29 mouse cellular contexts compared by ENCODE assay signal in the genomic region with DNA sequence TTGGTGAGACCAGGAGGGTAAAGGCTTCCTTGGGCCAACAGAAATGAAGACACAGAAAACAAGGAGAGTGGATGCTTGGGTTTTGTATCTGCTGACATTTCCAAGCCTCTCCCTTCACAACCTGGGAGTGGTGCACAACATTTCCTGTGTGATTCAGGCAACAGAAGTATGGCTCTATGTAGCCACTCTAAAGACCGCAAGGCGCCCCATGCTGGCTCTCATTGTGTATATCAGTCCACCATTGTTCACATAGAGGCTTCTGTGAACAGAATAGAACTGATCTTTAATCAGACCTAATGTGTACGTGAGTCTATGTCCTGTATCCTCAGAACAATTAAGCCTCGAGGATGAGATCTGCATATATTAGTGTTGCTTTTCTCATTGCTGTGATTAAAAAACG. TPM values are rescaled to one million over a fixed set of nuclear protein-coding genes. Genes with fewer than 3 reads are reported as not detected.
DNase-seq lines count a peak whose midpoint lies in the region; ATAC-seq lines count a peak whose summit lies in the region.
"Had no signal": no experiment of that assay in that cellular context is flagged by ENCODE, and none has a peak within 500 bp of the region (broad histone marks: within the 10 kb centered on the region; RNA-seq: fewer than 3 reads in every experiment).

No protein-coding gene starts in this region.

- H3K9ac ChIP-seq in neural tube, embryonic 11.5 days (ENCODE audit: low read length): no peak overlapping the region
- H3K9ac ChIP-seq in neural tube, embryonic 15.5 days (replicated peaks): no peak overlapping the region
- H3K9ac ChIP-seq: embryonic facial prominence, embryonic 13.5 days; embryonic facial prominence, embryonic 15.5 days; forebrain, embryonic 12.5 days had no signal

- no peaks in the 10 kb centered on the region for H3K27me3 ChIP-seq in neural tube, embryonic 11.5 days (ENCODE audit: control insufficient read depth, insufficient read depth, low read length)
- no peaks in the 10 kb centered on the region for H3K27me3 ChIP-seq in neural tube, embryonic 15.5 days (replicated peaks)
- H3K27me3 ChIP-seq: embryonic facial prominence, embryonic 13.5 days; embryonic facial prominence, embryonic 15.5 days; forebrain, embryonic 12.5 days; Patski had no signal

- H3K36me3 ChIP-seq in neural tube, embryonic 11.5 days (ENCODE audit: control insufficient read depth, insufficient read depth, low read length): peaks cover 4% of the 10 kb centered on the region; the same call in 1 of the 2 replicates
- H3K36me3 ChIP-seq in neural tube, embryonic 15.5 days: peaks cover 60% of the 10 kb centered on the region

- no peak overlapping the region for H3K4me2 ChIP-seq in neural tube, embryonic 11.5 days (ENCODE audit: low read depth)
- no peak overlapping the region for H3K4me2 ChIP-seq in neural tube, embryonic 15.5 days
- H3K4me2 ChIP-seq: embryonic facial prominence, embryonic 13.5 days; embryonic facial prominence, embryonic 15.5 days; forebrain, embryonic 12.5 days had no signal

- WGBS in neural tube, embryonic 11.5 days: 87% methylated on average over 5 of the region's 5 CpGs
- WGBS in neural tube, embryonic 15.5 days: 79% methylated on average over 5 of the region's 5 CpGs

- H3K4me3 ChIP-seq in neural tube, embryonic 11.5 days (ENCODE audit: low read depth, low read length): no peak overlapping the region
- H3K4me3 ChIP-seq in neural tube, embryonic 15.5 days (replicated peaks): no peak overlapping the region
- H3K4me3 ChIP-seq: embryonic facial prominence, embryonic 13.5 days; embryonic facial prominence, embryonic 15.5 days; erythroblast, embryonic 14.5 days; forebrain, embryonic 10.5 days; forebrain, embryonic 12.5 days had no signal

- DNase-seq in neural tube, embryonic 11.5 days (ENCODE audit: low spot score): peak; percentile 4
- peak; percentile 76 for DNase-seq in R1 (ENCODE audit: low read depth, low spot score)
- no peak for DNase-seq in layer of hippocampus, adult 8-10 months (ENCODE audit: low spot score in 2 of 2)
- DNase-seq in thymus, postnatal 0 days (ENCODE audit: low spot score): no peak
- DNase-seq: adrenal gland, adult 8-10 months; adrenal gland, postnatal 14 days; adrenal gland, postnatal 36 days; cerebellum, adult 11-12 months; cerebellum, adult 8-10 months; cerebellum, adult 9-11 months; cerebellum, postnatal 14 days; cerebellum, postnatal 36 days; embryo, embryonic 11 days had no signal

- no peak for ATAC-seq in neural tube, embryonic 11.5 days (ENCODE audit: insufficient read depth, low FRiP score, low TSS enrichment)
- ATAC-seq in neural tube, embryonic 15.5 days (ENCODE audit: low FRiP score): no peak
- ATAC-seq: activated CD4-positive, CD25-positive, alpha-beta regulatory T cell, adult 4 months; forebrain, embryonic 14.5 days; forebrain, embryonic 16.5 days; Patski had no signal

- no peak overlapping the region for H3K27ac ChIP-seq in neural tube, embryonic 11.5 days (ENCODE audit: low read depth, low read length)
- no peak overlapping the region for H3K27ac ChIP-seq in neural tube, embryonic 15.5 days (replicated peaks)
- H3K27ac ChIP-seq: embryonic facial prominence, embryonic 13.5 days; embryonic facial prominence, embryonic 15.5 days; forebrain, embryonic 10.5 days; forebrain, embryonic 12.5 days had no signal

- no peaks in the 10 kb centered on the region for H3K4me1 ChIP-seq in neural tube, embryonic 11.5 days (ENCODE audit: control insufficient read depth, insufficient read depth, low read length)
- H3K4me1 ChIP-seq in neural tube, embryonic 15.5 days: no peaks in the 10 kb centered on the region
- H3K4me1 ChIP-seq: embryonic facial prominence, embryonic 13.5 days; embryonic facial prominence, embryonic 15.5 days; forebrain, embryonic 10.5 days; forebrain, embryonic 12.5 days had no signal

- H3K9me3 ChIP-seq in neural tube, embryonic 11.5 days (ENCODE audit: control insufficient read depth, low read length): no peaks in the 10 kb centered on the region
- H3K9me3 ChIP-seq in neural tube, embryonic 15.5 days (replicated peaks): no peaks in the 10 kb centered on the region
- H3K9me3 ChIP-seq: embryonic facial prominence, embryonic 13.5 days; embryonic facial prominence, embryonic 15.5 days; forebrain, embryonic 10.5 days; forebrain, embryonic 12.5 days; G1E had no signal

RNA-seq across cellular contexts. Expression of a gene that starts 9.7 kb away (rescaled TPM):
- polyA plus RNA-seq in neural tube, embryonic 11.5 days (2014; fragmentation: Nextera tagmentation; extraction: Ambion mirVana): 165 and 170 TPM in 2 replicates
- 84.7 and 102 TPM in 2 replicates for polyA plus RNA-seq in neural tube, embryonic 15.5 days (2015; fragmentation: Nextera tagmentation; extraction: Ambion mirVana)
- 10 to 100 TPM; 49.7 to 59.9 (median 54.7) TPM for total RNA-seq in layer of hippocampus, adult 8-10 months (2022)
- 209 and 229 TPM in 2 replicates for polyA plus RNA-seq in thymus, postnatal 0 days (2015; fragmentation: Nextera tagmentation; extraction: Ambion mirVana)

RNA-seq across cellular contexts. Expression of a gene that starts 9.7 kb away (rescaled TPM):
- 0.47 and 0.48 TPM in 2 replicates for polyA plus RNA-seq in neural tube, embryonic 11.5 days (2014; fragmentation: Nextera tagmentation; extraction: Ambion mirVana)
- polyA plus RNA-seq in neural tube, embryonic 15.5 days (2015; fragmentation: Nextera tagmentation; extraction: Ambion mirVana): 1.3 and 1.5 TPM in 2 replicates
- total RNA-seq in layer of hippocampus, adult 8-10 months (2022): 1 to 10 TPM in 3 of 4 experiments, under 1 TPM in 1; 0.68 to 1.3 (median 1.1) TPM
- 0.14 and 0.15 TPM in 2 replicates for polyA plus RNA-seq in thymus, postnatal 0 days (2015; fragmentation: Nextera tagmentation; extraction: Ambion mirVana)
- total RNA-seq: adrenal gland, adult 18-20 months; adrenal gland, postnatal 14 days; adrenal gland, postnatal 36 days had no signal
- polyA plus RNA-seq: activated CD4-positive, CD25-positive, alpha-beta regulatory T cell, adult 4 months; C2C12; G1E had no signal

RNA-seq across cellular contexts. Expression of a gene that starts 28.5 kb away (rescaled TPM):
- polyA plus RNA-seq in neural tube, embryonic 11.5 days (2014; fragmentation: Nextera tagmentation; extraction: Ambion mirVana): not detected in 2 replicates
- not detected in 2 replicates for polyA plus RNA-seq in neural tube, embryonic 15.5 days (2015; fragmentation: Nextera tagmentation; extraction: Ambion mirVana)
- not detected for total RNA-seq in layer of hippocampus, adult 8-10 months (2022)
- not detected in 2 replicates for polyA plus RNA-seq in thymus, postnatal 0 days (2015; fragmentation: Nextera tagmentation; extraction: Ambion mirVana)
- total RNA-seq: adrenal gland, adult 18-20 months; adrenal gland, adult 8-10 months; adrenal gland, postnatal 14 days; adrenal gland, postnatal 36 days; common myeloid progenitor, adult 5-6 weeks had no signal
- polyA plus RNA-seq: activated CD4-positive, CD25-positive, alpha-beta regulatory T cell, adult 4 months; C2C12; embryonic facial prominence, embryonic 11.5 days; embryonic facial prominence, embryonic 13.5 days; erythroblast, embryonic 14.5 days; forebrain, embryonic 10.5 days; forebrain, embryonic 12.5 days; forebrain, embryonic 14.5 days; forebrain, embryonic 16.5 days; frontal cortex, adult 2 months; G1E; Patski had no signal

Comparison
In these comparisons a context has a peak if more than half of its experiments do, and no peak if none do; other contexts are left out.
1. DNase-seq: peak in neural tube, embryonic 11.5 days (single experiment) and R1 (single experiment); none in layer of hippocampus, adult 8-10 months (0 of 2) and thymus, postnatal 0 days (single experiment).